Mouse (Mus musculus) embryonic facial prominence, embryonic 10.5 days (tissue): ENCODE measurements around the gene Hnrnpl. TPM values are rescaled to one million over a fixed set of nuclear protein-coding genes. Genes with fewer than 3 reads are reported as not detected.

Experiments used
- DNase-seq: peaks from one replicate; pipeline ENCODE4 v3.0.0-alpha.2; 2017; ENCODE audit warnings: low spot score
- H3K27ac ChIP-seq: fragments of 300-500 bp; sonication (generic); replicated peaks from 2 replicates; pipeline ENCODE4 v1.5.1; 2016; ENCODE audit warnings: mild to moderate bottlenecking
- H3K27me3 ChIP-seq: fragments of 300-500 bp; sonication (generic); replicated peaks from 2 replicates; pipeline ENCODE4 v1.6.1; 2016; ENCODE audit warnings: low read depth, mild to moderate bottlenecking; ENCODE audit not compliant: poor library complexity, severe bottlenecking
- H3K36me3 ChIP-seq: fragments of 300-500 bp; sonication (generic); replicated peaks from 2 replicates; pipeline ENCODE4 v1.6.1; 2016; ENCODE audit warnings: mild to moderate bottlenecking, moderate library complexity
- H3K4me1 ChIP-seq: fragments of 300-500 bp; sonication (generic); 2 replicates; pipeline ENCODE4 v1.6.1; 2016
- H3K4me3 ChIP-seq: fragments of 300-500 bp; sonication (generic); 2 replicates; pipeline ENCODE4 v1.5.1; 2016; ENCODE audit warnings: mild to moderate bottlenecking, moderate library complexity
- H3K9me3 ChIP-seq: fragments of 300-500 bp; sonication (generic); 2 replicates; pipeline ENCODE4 v1.6.1; 2016; ENCODE audit warnings: mild to moderate bottlenecking
- WGBS: fragments of 180-500 bp; shearing (Covaris S2); methylation state at CpG from one replicate; pipeline ENCODE4 v1.1.7; 2016; 5-methylcytosine and 5-hydroxymethylcytosine counted together
- polyA plus RNA-seq: library from polyadenylated mRNA; unstranded; fragments of >200 nt; fragmentation: Nextera tagmentation; extraction: Ambion mirVana; gene quantifications from 2 replicates; pipeline ENCODE4 v1.2.1, GENCODE M21; 2016

Hnrnpl gene
- polyA plus RNA-seq, 1 experiment from 2014 or later = 325 TPM

- WGBS = 36% methylated on average over 2 of the region's 2 CpGs
- H3K9me3 ChIP-seq = no peaks in the 10 kb centered on the region
- peaks cover 54% of the 10 kb centered on the region for H3K4me1 ChIP-seq
- no peaks in the 10 kb centered on the region for H3K27me3 ChIP-seq
- no peak overlapping the region for H3K27ac ChIP-seq
- no peak for DNase-seq
- H3K4me3 ChIP-seq = no peak overlapping the region
- peaks cover under 1% of the 10 kb centered on the region; the same call in 1 of the 2 replicates for H3K36me3 ChIP-seq
Measured at GRCm38 (mm10) chr7:28793834-28794233, 14.5 kb upstream of the Hnrnpl start.

GRCm38 (mm10) chr7:28794496-28794895 lies 13.8 kb upstream of the Hnrnpl start:
- Histone ChIP-seq H3K4me3 (no peak overlapping the region), H3K27me3 (no peaks in the 10 kb centered on the region), H3K9me3 (no peaks in the 10 kb centered on the region), H3K4me1 (peaks cover 48% of the 10 kb centered on the region), H3K36me3 (no peaks in the 10 kb centered on the region), H3K27ac (no peak overlapping the region)
- DNase-seq = no peak
- WGBS = 92% methylated on average over 3 of the region's 3 CpGs

- Histone ChIP-seq H3K4me1 (peaks cover 34% of the 10 kb centered on the region), H3K9me3 (no peaks in the 10 kb centered on the region), H3K4me3 (peak overlapping the region; percentile 44; the same call in 1 of the 2 replicates), H3K27me3 (no peaks in the 10 kb centered on the region), H3K36me3 (no peaks in the 10 kb centered on the region), H3K27ac (peak overlapping the region; percentile 74)
- WGBS = 78% methylated on average over 15 of the region's 15 CpGs
- no peak for DNase-seq
Measured at GRCm38 (mm10) chr7:28795832-28796231, 12.5 kb upstream of the Hnrnpl start.

GRCm38 (mm10) chr7:28796562-28796975 lies 11.8 kb upstream of the Hnrnpl start:
- H3K4me3 ChIP-seq = peak overlapping the region; percentile 44
- peak; percentile 82 for DNase-seq
- H3K4me1 ChIP-seq = peaks cover 34% of the 10 kb centered on the region
- 18% methylated on average over 32 of the region's 32 CpGs for WGBS
- H3K27me3 ChIP-seq = no peaks in the 10 kb centered on the region
- peak overlapping the region; percentile 74 for H3K27ac ChIP-seq
- H3K36me3 ChIP-seq = no peaks in the 10 kb centered on the region
- H3K9me3 ChIP-seq = no peaks in the 10 kb centered on the region

GRCm38 (mm10) chr7:28799994-28800393 lies 8.3 kb upstream of the Hnrnpl start:
- H3K27me3 ChIP-seq = no peaks in the 10 kb centered on the region
- no peak for DNase-seq
- no peak overlapping the region for H3K4me3 ChIP-seq
- H3K27ac ChIP-seq = no peak overlapping the region
- peaks cover 49% of the 10 kb centered on the region for H3K4me1 ChIP-seq
- WGBS = 94% methylated on average over 9 of the region's 9 CpGs
- no peaks in the 10 kb centered on the region for H3K36me3 ChIP-seq
- H3K9me3 ChIP-seq = no peaks in the 10 kb centered on the region

GRCm38 (mm10) chr7:28801451-28801850 lies 6.9 kb upstream of the Hnrnpl start:
- 82% methylated on average over 3 of the region's 3 CpGs for WGBS
- no peaks in the 10 kb centered on the region for H3K9me3 ChIP-seq
- peaks cover 42% of the 10 kb centered on the region for H3K4me1 ChIP-seq
- DNase-seq = no peak
- no peaks in the 10 kb centered on the region for H3K27me3 ChIP-seq
- no peak overlapping the region for H3K4me3 ChIP-seq
- H3K27ac ChIP-seq = peak overlapping the region; percentile 86
- H3K36me3 ChIP-seq = no peaks in the 10 kb centered on the region

GRCm38 (mm10) chr7:28801901-28802670 lies 6.3 kb upstream of the Hnrnpl start:
- Histone ChIP-seq H3K36me3 (no peaks in the 10 kb centered on the region), H3K9me3 (no peaks in the 10 kb centered on the region), H3K4me3 (peak overlapping the region; percentile 37), H3K27ac (peak overlapping the region; percentile 86), H3K4me1 (peaks cover 36% of the 10 kb centered on the region), H3K27me3 (no peaks in the 10 kb centered on the region)
- peak; percentile 64 for DNase-seq
- WGBS = 29% methylated on average over 10 of the region's 10 CpGs

- Histone ChIP-seq H3K36me3 (no peaks in the 10 kb centered on the region), H3K27ac (peak overlapping the region; percentile 86), H3K4me3 (peak overlapping the region; percentile 37), H3K27me3 (no peaks in the 10 kb centered on the region), H3K4me1 (peaks cover 43% of the 10 kb centered on the region), H3K9me3 (no peaks in the 10 kb centered on the region)
- peak; percentile 72 for DNase-seq
- 5% methylated on average over 10 of the region's 10 CpGs for WGBS
Measured at GRCm38 (mm10) chr7:28802846-28803588, 5.3 kb upstream of the Hnrnpl start.

- Histone ChIP-seq H3K27me3 (no peaks in the 10 kb centered on the region), H3K36me3 (no peaks in the 10 kb centered on the region), H3K9me3 (no peaks in the 10 kb centered on the region), H3K4me3 (no peak overlapping the region), H3K27ac (peak overlapping the region; percentile 86), H3K4me1 (peaks cover 48% of the 10 kb centered on the region)
- 56% methylated on average over 4 of the region's 4 CpGs for WGBS
- no peak for DNase-seq
Measured at GRCm38 (mm10) chr7:28803756-28804155, 4.6 kb upstream of the Hnrnpl start.

GRCm38 (mm10) chr7:28806869-28807268 lies 1.5 kb upstream of the Hnrnpl start:
- WGBS = 86% methylated on average over 4 of the region's 4 CpGs
- Histone ChIP-seq H3K27me3 (no peaks in the 10 kb centered on the region), H3K9me3 (no peaks in the 10 kb centered on the region), H3K27ac (0 out of 2 replicates have a peak overlapping the region, but pooled peaks have one; percentile 35), H3K4me3 (no peak overlapping the region), H3K36me3 (peaks cover 2% of the 10 kb centered on the region), H3K4me1 (peaks cover 40% of the 10 kb centered on the region)
- no peak for DNase-seq

GRCm38 (mm10) chr7:28807641-28808220 lies 610 bp upstream of the Hnrnpl start:
- Histone ChIP-seq H3K4me3 (peak overlapping the region; percentile 93), H3K4me1 (peaks cover 40% of the 10 kb centered on the region), H3K27ac (peak overlapping the region; percentile 100), H3K36me3 (peaks cover 11% of the 10 kb centered on the region), H3K27me3 (no peaks in the 10 kb centered on the region), H3K9me3 (no peaks in the 10 kb centered on the region)
- WGBS = 36% methylated on average over 6 of the region's 8 CpGs
- DNase-seq = no peak

GRCm38 (mm10) chr7:28808957-28809393 lies 634 bp downstream of the Hnrnpl start:
- WGBS = under 1% methylated on average over 32 of the region's 32 CpGs
- peaks cover 40% of the 10 kb centered on the region for H3K4me1 ChIP-seq

More at GRCm38 (mm10) chr7:28808957-28809393, 634 bp downstream of the Hnrnpl start:
- DNase-seq = peak; percentile 97
- Histone ChIP-seq H3K9me3 (no peaks in the 10 kb centered on the region), H3K4me3 (peak overlapping the region; percentile 93), H3K27ac (peak overlapping the region; percentile 100), H3K27me3 (no peaks in the 10 kb centered on the region), H3K36me3 (peaks cover 23% of the 10 kb centered on the region)
